Mouse (Mus musculus) cerebellum, adult 8-10 months (tissue): ENCODE measurements around the gene Olr1.
A peak's percentile ranks its signal among the peaks of the same experiment; 100 is the strongest.

Experiments
- DNase-seq: peaks from one replicate; pipeline ENCODE4 v3.0.0; 2022

Gene Olr1

DNA sequence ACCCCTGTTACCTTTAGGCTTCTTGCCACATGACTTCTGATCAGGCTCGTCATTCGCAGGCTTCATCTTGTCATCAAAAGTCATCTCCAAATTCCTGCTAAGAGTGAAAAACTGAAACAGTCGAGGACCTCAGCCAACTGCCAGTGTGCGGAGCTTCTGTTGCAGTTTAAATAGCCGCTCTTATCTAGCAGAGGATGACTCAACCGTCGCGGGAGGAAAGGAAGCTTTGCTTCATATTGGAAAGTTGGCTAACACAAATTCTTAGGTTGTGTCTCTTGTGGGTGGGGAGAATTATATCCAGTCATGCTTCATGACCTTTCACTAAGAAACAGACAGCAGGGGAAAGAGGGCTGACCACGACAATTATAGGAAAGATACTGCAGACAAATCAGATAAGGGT, at the start of gene Olr1:
Gene Olr1, minus strand, starts transcription at position 142 of the 400 bp plus-strand sequence.
- no peak for DNase-seq

DNA sequence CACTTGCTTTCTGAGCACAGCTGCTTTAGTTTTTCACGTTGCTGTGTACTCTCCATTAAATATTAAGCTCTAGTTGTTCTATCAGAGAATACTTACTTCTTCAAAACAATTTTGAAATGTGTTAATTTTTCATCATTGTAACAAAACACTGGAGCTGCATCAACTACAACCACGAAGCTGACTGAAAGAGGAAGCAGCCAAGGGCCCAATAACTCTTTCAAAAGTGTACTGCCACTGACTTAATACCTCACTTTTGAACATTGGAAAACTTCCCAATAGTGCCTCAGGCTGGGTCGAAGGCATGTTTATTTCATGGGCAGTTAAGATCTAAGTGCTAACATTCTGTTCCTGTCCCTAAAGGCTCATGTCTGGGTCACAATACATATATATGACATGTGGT, 41.0 kb upstream of the Olr1 start:
- DNase-seq, result no peak

DNA sequence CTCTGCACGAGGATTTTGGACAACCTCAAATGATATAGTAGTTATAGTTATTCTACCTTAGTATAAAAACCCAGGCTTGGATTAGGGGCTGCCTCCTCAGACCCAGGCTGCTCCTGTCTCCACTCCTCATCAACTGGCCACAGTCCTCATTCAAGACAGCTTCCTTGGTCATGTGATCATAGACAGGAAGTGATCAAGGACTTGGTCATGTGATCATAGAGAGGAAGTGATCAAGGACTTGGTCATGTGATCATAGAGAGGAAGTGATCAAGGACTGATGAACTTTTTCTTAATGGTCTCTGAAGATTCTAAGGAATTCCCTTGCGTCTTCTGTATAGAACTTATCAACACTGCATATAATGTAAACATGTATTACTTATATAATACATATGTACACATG, 40.3 kb upstream of the Olr1 start:
- DNase-seq, result no peak

- DNase-seq, result peak; percentile 61
These were observed 37.0 kb upstream of the Olr1 start for GRCm38 (mm10) chr6:129543709-129544606.

GRCm38 (mm10) chr6:129542540-129542939, 35.6 kb upstream of the Olr1 start:
- DNase-seq, result no peak

- DNase-seq, result no peak
These were observed 35.0 kb upstream of the Olr1 start for GRCm38 (mm10) chr6:129541931-129542330.

- DNase-seq, result no peak
These were observed 31.6 kb upstream of the Olr1 start for GRCm38 (mm10) chr6:129538555-129538954.

- no peak for DNase-seq
These were observed 28.8 kb upstream of the Olr1 start for GRCm38 (mm10) chr6:129535723-129536122.

DNA sequence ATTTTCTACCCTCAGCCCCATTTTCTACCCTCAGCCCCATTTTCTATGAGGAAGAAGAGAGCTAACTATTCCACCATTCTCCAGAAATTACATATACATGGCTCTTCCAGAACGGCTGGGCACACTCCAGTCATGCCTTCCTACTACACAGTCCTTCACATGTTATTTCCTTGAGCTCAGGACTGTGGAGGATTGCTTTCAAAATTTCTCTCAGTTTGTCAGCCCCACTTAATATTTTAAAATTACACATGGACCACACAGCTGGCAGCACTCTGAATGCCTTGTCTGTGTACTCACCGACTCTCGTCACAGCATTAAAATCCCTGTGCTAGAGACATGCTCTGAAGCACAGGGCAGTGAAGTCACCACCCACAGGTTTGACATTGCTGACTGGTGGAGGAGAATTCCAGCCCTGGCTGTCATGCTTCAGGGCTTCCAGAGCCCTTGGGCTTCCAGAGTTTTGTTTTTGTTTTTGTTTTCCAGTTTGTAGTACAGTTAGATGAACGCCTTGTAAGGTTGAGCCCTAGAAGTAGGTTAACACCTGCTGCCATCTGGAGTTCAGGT, 27.7 kb upstream of the Olr1 start:
- no peak for DNase-seq

- DNase-seq, result peak; percentile 38
These were observed 27.1 kb upstream of the Olr1 start for GRCm38 (mm10) chr6:129534057-129534456.

- peak; percentile 81 for DNase-seq
These were observed 26.2 kb upstream of the Olr1 start, which contains the start of gene Gabarapl1 for GRCm38 (mm10) chr6:129532942-129533860. Gabarapl1 (plus strand) TSS chr6:129533160.

GRCm38 (mm10) chr6:129532556-129532941, 25.6 kb upstream of the Olr1 start:
- DNase-seq, result peak; percentile 52

DNA sequence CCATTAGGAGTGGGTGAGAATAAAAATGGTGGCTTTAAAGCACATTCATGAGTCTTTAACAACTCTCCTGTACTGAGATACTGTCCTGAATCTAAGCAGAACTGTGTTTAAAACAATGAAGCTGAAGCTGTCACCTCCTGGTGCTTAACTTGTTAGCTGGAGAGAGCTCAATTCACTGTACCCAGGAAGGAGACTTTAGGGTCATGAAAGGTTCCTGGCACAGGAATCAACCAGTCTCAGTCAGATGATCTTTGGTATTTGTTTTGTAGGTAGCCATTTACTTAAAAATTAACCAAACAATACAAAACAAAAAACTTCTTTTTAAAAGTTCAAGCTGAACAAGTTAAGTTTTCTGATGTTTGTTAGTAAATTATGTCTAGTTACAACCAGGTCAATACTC, 23.3 kb upstream of the Olr1 start:
- no peak for DNase-seq

GRCm38 (mm10) chr6:129529605-129530004, 22.6 kb upstream of the Olr1 start:
- no peak for DNase-seq

DNA sequence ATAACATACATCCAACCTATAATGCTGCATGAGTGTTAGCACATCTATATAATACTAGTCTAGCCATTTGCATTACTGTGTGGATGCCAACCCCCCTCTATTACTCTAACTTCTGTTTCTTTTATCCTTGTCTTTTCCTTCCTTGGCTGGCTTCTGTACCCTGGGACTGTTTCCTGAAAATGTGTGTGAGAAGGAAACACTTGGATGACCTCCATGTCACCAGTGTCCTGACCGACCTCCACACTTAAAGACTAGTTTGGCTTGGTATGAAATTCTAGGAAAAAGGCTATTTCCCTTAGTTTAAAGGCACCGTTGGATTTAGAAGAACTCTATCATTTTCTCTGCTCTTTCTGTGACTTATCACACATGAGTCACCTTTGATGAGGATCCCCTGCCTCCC, 20.5 kb upstream of the Olr1 start:
- no peak for DNase-seq

DNA sequence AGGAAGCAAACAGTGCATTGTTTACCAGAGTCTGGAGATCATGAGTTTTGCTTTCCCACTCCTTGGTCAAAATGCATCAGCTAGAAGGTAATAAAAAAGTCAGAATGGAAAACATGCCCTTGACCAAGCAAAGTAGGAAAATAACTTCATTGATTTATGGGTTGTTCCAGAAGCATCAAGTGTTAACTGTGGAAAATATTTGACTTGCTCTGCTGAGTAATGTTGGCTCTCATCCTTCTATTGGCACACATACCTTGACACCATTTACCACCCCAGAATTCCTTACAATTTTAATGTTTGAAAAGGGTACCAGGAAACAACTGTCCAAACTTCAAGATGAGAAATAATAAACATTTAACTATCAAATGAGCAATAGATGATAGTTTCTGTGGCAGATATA, 19.1 kb upstream of the Olr1 start:
- DNase-seq, result no peak

- no peak for DNase-seq
These were observed 10.9 kb upstream of the Olr1 start for GRCm38 (mm10) chr6:129517752-129518408.

DNA sequence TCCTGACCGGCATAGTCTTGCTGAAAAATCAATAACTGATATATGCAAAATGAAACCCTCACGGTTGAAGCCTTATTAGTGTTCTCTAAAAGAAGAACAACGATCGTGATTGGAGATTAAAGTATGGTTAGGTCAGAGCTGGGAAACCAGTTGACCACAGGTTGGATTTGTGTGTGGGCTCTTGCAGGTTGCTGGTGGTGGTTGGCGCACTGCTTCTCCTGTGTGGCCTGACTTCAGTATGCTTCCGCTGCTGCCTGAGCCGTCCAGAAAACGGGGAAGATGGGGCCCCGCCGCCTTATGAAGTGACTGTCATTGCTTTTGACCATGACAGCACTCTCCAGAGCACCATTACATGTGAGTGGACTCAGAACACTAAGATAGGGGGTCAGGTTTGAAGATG, 9.4 kb upstream of the Olr1 start:
- no peak for DNase-seq

DNA sequence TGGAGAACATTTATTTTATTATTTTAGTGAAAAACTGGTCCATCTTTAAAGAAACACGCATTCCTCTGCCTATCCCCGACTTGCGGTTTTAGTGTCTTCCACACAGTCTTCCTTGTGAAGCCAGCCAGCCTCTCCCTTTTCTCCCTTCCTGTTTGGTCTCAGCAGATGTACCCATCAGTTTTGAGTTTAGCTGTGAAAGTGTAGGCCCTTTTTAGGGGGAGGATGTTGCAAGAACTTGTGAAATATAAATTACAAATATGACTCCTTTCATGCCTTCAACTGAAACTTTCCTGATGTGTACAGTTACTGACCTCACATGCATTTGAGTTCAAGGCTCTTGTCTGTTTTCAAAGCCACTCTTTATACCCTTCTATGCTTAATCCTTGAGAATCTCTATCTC, 8.1 kb upstream of the Olr1 start:
- no peak for DNase-seq

DNA sequence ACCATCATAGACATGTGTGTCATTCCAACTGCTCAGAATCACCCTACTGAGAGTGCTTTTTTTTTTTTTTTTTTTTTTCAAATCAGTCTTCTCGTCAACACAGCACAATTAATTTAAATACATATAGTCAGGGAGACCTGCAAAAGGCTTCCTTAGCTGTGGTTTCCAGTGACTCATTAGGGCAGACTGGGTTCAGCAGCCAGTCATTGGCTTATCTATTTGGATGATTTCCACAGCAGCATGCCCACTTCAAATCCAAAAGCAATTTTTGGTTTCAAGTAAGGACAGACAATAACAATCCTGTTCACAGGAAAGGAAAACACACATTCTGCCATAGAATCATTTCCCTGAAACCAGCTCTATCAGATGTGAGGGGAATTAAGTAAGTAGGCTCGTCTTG, 7.4 kb upstream of the Olr1 start:
- DNase-seq, result no peak

GRCm38 (mm10) chr6:129513409-129513808, 6.4 kb upstream of the Olr1 start:
- DNase-seq, result no peak

GRCm38 (mm10) chr6:129512868-129513267, 5.9 kb upstream of the Olr1 start:
- DNase-seq, result no peak

GRCm38 (mm10) chr6:129512367-129512766, 5.4 kb upstream of the Olr1 start, which contains the start of gene Tmem52b:
Tmem52b (plus strand) TSS chr6:129512555.
- DNase-seq, result no peak
